Mouse (Mus musculus): ENCODE measurements around the gene Ndufaf3.

Gene Ndufaf3

GRCm38 (mm10) chr9:108521604-108522003, 45.6 kb downstream of the Ndufaf3 start:
- no peak for DNase-seq (ENCODE audit: extremely low read depth, insufficient read length, low spot score)

- DNase-seq (ENCODE audit: extremely low read depth, insufficient read length, low spot score): no peak
Measured at GRCm38 (mm10) chr9:108517931-108518332, 49.3 kb downstream of the Ndufaf3 start.

GRCm38 (mm10) chr9:108517253-108517930, 49.8 kb downstream of the Ndufaf3 start:
- peak; percentile 85 for DNase-seq (ENCODE audit: extremely low read depth, insufficient read length, low spot score)

GRCm38 (mm10) chr9:108516380-108517251, 50.6 kb downstream of the Ndufaf3 start, which contains the start of gene Qrich1:
TSS of gene Qrich1 (plus strand) at chr9:108516806.
- peak; percentile 97 for DNase-seq (ENCODE audit: extremely low read depth, insufficient read length, low spot score)

Measured in 3134 (cell line).